Mouse (Mus musculus) regulatory T cell (primary cell): ENCODE data around the gene Nav1.

ENCODE experiments used
- in situ Hi-C: fragments of 300-600 bp; cut with MboI, MseI; formaldehyde crosslinking; loops from one replicate; pipeline ENCODE4 v1.15.1; 2025; ENCODE audit warnings: high pct_unique_total_duplicates

The Nav1 gene

GRCm38 (mm10) chr1:135548750-135549149 is 58.3 kb downstream of the Nav1 start:
- in situ Hi-C loops, result loop anchor here (5.0 kb wide), 1 partner anchor 114 kb away; no protein-coding TSS in a partner anchor

- in situ Hi-C loops, result loop anchor here (5.0 kb wide), 1 partner anchor 116 kb away; no protein-coding TSS in a partner anchor
Measured at GRCm38 (mm10) chr1:135546099-135546498, 61.0 kb downstream of the Nav1 start.

- in situ Hi-C loops, result loop anchor here (5.0 kb wide), 1 partner anchor 118 kb away; no protein-coding TSS in a partner anchor
Measured at GRCm38 (mm10) chr1:135544504-135545146, 62.5 kb downstream of the Nav1 start.

GRCm38 (mm10) chr1:135542841-135543810 is 64.0 kb downstream of the Nav1 start:
- in situ Hi-C loops, result no loop called here

GRCm38 (mm10) chr1:135542080-135542479 is 65.0 kb downstream of the Nav1 start:
- in situ Hi-C loops, result no loop called here

- in situ Hi-C loops, result no loop called here
Measured at GRCm38 (mm10) chr1:135540270-135540669, 66.8 kb downstream of the Nav1 start.

- in situ Hi-C loops, result no loop called here
Measured at GRCm38 (mm10) chr1:135538441-135539265, 68.4 kb downstream of the Nav1 start.

DNA sequence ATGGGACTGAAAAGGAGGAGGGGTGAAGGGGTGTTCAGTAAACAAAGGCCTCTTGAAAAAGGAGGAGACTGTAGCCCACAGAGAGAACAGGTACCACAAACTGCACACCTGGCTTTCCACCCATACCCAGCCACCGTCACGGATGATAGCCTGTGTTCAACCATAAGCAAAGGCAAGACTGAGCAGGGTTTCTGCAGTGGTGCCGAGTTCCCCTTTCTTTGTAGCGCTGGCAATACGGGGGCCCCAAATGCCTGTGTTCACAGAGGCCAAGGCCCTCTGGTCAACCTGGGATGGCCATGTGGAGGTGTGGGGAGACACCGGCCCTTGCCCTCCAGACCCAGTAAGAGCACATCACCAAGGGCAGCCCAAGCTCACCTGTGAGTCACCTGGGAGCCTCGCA is 70.3 kb downstream of the Nav1 start:
- in situ Hi-C loops, result no loop called here

DNA sequence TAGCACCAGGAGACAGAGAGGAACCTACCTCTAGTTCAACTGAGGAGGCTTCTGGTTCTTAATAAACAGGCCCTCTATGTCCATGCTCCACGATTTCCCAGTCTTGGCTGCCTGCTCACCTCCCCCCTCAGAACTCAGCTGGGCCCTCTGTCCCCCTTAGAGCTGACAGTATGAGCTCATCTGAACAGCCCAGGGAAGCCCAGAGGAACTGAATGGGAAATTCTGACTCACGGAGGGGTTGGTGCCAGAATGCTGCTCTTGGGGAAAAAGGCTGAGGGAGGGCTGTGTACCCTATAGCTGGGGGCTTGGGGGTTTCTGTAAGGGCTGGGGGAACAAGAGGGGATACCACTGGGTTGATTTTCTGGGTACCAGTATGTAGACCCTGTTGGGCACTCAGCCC is 70.8 kb downstream of the Nav1 start:
- in situ Hi-C loops, result no loop called here

- in situ Hi-C loops, result no loop called here
Measured at GRCm38 (mm10) chr1:135535256-135535655, 71.8 kb downstream of the Nav1 start.

GRCm38 (mm10) chr1:135534782-135535181 is 72.3 kb downstream of the Nav1 start:
- in situ Hi-C loops, result no loop called here

- in situ Hi-C loops, result no loop called here
Measured at GRCm38 (mm10) chr1:135534070-135534469, 73.0 kb downstream of the Nav1 start.

DNA sequence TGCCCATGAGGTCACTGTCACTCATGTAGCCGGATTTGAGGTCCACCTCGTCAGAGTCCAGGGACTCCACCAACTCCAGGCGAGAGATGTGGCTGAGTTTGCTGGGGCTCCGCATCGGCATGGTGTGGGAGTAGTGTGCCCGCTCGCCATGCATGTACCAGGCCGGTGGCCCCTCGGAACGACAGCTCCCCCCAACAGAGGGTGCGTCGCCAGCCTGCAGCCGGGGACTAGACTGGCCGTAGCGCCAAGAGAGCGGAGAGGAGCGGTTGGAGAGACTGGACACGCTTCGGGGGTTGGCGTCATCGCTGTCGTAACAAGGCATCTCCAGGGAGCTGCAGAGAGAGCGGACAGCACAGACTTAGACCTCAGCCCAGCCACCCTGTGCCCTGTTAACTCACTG is 74.7 kb downstream of the Nav1 start:
- in situ Hi-C loops, result no loop called here

DNA sequence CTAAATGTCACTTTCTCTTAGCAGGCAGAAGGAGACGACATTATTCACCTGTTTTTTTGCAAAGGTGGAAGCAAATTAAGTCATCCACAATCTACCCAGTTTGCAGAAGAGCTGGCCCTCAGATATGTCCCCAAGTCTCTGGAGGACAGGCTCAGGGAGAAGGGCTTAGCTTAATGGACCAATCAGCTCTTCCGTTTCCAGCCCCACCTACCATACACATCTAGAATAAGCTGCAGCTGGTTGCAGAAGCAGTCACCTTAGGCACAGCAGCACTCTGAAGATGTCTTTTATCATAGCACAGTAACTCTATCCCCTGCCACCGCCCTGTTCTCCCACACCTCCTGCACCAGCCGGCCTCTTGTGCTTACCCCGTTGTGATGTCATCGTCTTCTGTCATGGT is 75.1 kb downstream of the Nav1 start:
- in situ Hi-C loops, result no loop called here

DNA sequence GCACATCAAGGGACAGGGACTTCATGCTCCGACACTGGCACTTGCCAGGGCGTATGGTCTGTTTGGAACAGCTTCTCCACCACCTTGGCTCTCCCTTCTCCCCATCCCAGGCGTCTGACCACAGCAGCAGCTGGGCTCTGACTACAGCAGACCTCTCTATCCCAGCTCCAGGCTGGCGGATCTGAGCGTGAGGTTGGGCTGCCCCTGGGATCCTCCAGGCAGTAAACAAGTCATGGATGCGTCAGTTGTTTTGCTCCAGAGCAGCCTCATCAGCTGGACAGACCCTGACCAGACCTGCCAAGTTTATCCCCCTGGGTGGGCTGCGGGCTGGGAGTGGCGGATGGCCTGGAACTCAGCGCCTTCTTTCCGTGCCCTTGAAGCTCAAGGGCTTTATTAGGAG is 76.0 kb downstream of the Nav1 start:
- in situ Hi-C loops, result no loop called here

GRCm38 (mm10) chr1:135524518-135524860 is 82.6 kb downstream of the Nav1 start:
- in situ Hi-C loops, result no loop called here

DNA sequence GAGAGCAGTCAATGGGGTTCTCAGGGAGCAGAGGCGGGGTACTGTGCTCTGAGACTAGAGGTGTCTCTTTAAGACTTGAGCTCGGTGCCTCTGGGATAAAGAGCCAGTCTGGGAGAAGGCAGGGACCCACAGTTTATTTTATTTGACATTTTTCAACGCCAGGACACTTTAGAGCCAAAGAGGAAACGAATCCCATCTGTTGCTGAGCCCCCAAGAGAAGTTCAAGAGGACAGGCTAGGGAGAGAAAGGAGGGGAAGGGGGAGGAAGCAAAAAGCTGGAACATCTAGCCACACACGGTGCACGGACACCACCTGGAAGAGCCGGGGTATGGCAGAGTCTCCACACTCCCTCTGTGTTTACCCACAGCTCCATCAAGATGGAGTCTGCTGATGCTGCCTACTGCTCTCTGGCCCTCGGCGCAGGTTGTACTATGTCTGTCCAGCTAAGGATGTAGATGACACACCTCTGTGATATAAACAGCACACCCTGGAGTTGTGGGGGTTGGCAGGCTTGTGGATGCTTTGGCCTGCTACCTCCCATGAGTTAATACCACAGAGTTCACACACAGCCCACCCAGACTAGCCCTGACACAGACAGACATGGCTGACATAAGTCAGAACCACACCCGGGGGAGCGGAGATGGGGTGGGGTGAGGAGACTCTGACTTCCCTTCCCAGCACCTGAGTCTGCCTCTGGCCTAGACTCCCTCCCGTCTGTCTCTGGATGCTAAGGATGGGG is 83.1 kb downstream of the Nav1 start:
- in situ Hi-C loops, result no loop called here

GRCm38 (mm10) chr1:135523344-135523743 is 83.8 kb downstream of the Nav1 start:
- in situ Hi-C loops, result no loop called here

DNA sequence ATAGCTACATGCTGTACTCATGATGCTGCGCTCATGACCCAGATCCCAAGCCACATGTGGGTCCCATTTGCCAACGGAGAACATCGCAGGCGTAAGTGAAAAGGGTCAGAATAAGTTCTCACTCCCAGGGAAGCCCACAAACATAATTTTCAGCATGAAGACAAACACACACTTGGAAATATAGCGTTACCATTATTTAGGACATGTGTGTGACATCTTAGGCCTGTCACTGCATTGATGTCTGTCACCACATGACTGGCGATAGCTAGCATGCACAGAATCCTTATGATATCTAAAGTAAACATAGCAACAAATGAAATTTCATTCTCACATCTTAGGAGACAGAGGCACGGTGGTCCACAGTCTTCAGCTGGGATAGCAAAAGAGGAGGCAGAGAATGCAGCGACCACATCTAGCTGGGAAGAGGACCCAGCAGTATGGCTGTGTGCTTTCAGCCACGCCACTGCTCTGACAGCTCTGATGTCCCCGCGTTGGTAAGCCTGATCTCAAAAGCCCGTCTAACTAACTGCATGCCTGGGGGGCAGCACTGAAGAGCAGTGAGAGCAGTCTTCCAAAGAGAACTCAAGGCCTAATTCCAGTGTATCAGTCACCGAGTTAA is 86.4 kb downstream of the Nav1 start:
- in situ Hi-C loops, result no loop called here

DNA sequence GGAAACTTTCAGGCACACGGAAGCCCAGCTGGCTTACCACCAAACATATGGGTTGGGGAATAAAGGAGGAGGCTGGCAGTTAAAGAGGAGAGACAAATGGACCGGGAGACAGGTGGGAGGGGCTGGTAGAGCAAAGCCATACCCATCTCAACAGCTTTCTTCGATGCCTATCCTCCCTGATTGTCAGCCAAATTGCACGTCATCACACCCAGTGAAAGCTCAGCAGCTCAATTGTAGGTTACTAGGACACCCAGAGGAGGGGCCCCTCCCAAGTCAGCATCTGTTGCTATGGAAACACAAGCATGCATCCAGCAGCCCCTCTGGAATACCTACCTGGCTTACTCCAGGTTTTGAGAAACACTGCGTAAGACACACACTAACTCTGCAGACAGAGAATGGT is 88.4 kb downstream of the Nav1 start:
- in situ Hi-C loops, result no loop called here

GRCm38 (mm10) chr1:135517469-135517868 is 89.6 kb downstream of the Nav1 start:
- in situ Hi-C loops, result no loop called here
